Mouse (Mus musculus): Measurements from ENCODE around the gene Fam89b. TPM values are rescaled to one million over a fixed set of nuclear protein-coding genes. Genes with fewer than 3 reads are reported as not detected.

The Fam89b gene
- polyA plus RNA-seq, 1 experiment = 256 TPM

GRCm38 (mm10) chr19:5734325-5734724 is 4.9 kb upstream of the Fam89b start:
- peaks cover 16% of the 10 kb centered on the region for H3K4me1 ChIP-seq (ENCODE audit: control insufficient read depth, insufficient read depth, low read length)
- H3K36me3 ChIP-seq (ENCODE audit: control insufficient read depth, insufficient read depth, low read length) = no peaks in the 10 kb centered on the region
- H3K4me3 ChIP-seq (ENCODE audit: control insufficient read depth, low read depth, low read length) = no peak overlapping the region
- H3K27ac ChIP-seq (ENCODE audit: control insufficient read depth, insufficient read depth, low read depth, low read length) = no peak overlapping the region
- H3K27me3 ChIP-seq (ENCODE audit: control insufficient read depth, insufficient read depth, low read length) = no peaks in the 10 kb centered on the region
- TF ChIP-seq CTCF (IDR thresholded peaks at IDR 0.05; ENCODE audit: control insufficient read depth, insufficient read depth, insufficient replicate concordance, low read depth, low read length) = no peak
- TF ChIP-seq POLR2A (IDR thresholded peaks at IDR 0.05; ENCODE audit: control insufficient read depth, low read depth, low read length) = no peak

- no peaks in the 10 kb centered on the region for H3K36me3 ChIP-seq (ENCODE audit: control insufficient read depth, insufficient read depth, low read length)
- peaks cover 37% of the 10 kb centered on the region for H3K4me1 ChIP-seq (ENCODE audit: control insufficient read depth, insufficient read depth, low read length)
- H3K4me3 ChIP-seq (ENCODE audit: control insufficient read depth, low read depth, low read length) = peak overlapping the region; percentile 91
- H3K27ac ChIP-seq (ENCODE audit: control insufficient read depth, insufficient read depth, low read depth, low read length) = peak overlapping the region; percentile 45
- TF ChIP-seq POLR2A (IDR thresholded peaks at IDR 0.05; ENCODE audit: control insufficient read depth, low read depth, low read length) (peak; percentile 87), CTCF (IDR thresholded peaks at IDR 0.05; ENCODE audit: control insufficient read depth, insufficient read depth, insufficient replicate concordance, low read depth, low read length) (no peak)
- no peaks in the 10 kb centered on the region for H3K27me3 ChIP-seq (ENCODE audit: control insufficient read depth, insufficient read depth, low read length)
These were observed 2.0 kb upstream of the Fam89b start for GRCm38 (mm10) chr19:5731264-5731978.

- Histone ChIP-seq H3K27me3 (ENCODE audit: control insufficient read depth, insufficient read depth, low read length) (no peaks in the 10 kb centered on the region), H3K27ac (ENCODE audit: control insufficient read depth, insufficient read depth, low read depth, low read length) (no peak overlapping the region), H3K36me3 (ENCODE audit: control insufficient read depth, insufficient read depth, low read length) (no peaks in the 10 kb centered on the region), H3K4me3 (ENCODE audit: control insufficient read depth, low read depth, low read length) (peak overlapping the region; percentile 91), H3K4me1 (ENCODE audit: control insufficient read depth, insufficient read depth, low read length) (peaks cover 40% of the 10 kb centered on the region)
- TF ChIP-seq POLR2A (IDR thresholded peaks at IDR 0.05; ENCODE audit: control insufficient read depth, low read depth, low read length) (no peak), CTCF (IDR thresholded peaks at IDR 0.05; ENCODE audit: control insufficient read depth, insufficient read depth, insufficient replicate concordance, low read depth, low read length) (no peak)
These were observed 1.1 kb upstream of the Fam89b start for GRCm38 (mm10) chr19:5730314-5731186.

- TF ChIP-seq CTCF (IDR thresholded peaks at IDR 0.05; ENCODE audit: control insufficient read depth, insufficient read depth, insufficient replicate concordance, low read depth, low read length) (no peak), POLR2A (IDR thresholded peaks at IDR 0.05; ENCODE audit: control insufficient read depth, low read depth, low read length) (no peak)
- H3K27me3 ChIP-seq (ENCODE audit: control insufficient read depth, insufficient read depth, low read length) = no peaks in the 10 kb centered on the region
- peak overlapping the region; percentile 91 for H3K4me3 ChIP-seq (ENCODE audit: control insufficient read depth, low read depth, low read length)
- peaks cover 48% of the 10 kb centered on the region for H3K4me1 ChIP-seq (ENCODE audit: control insufficient read depth, insufficient read depth, low read length)
- no peaks in the 10 kb centered on the region for H3K36me3 ChIP-seq (ENCODE audit: control insufficient read depth, insufficient read depth, low read length)
- H3K27ac ChIP-seq (ENCODE audit: control insufficient read depth, insufficient read depth, low read depth, low read length) = peak overlapping the region; percentile 61
These were observed 616 bp downstream of the Fam89b start for GRCm38 (mm10) chr19:5728631-5729443.

- H3K27ac ChIP-seq (ENCODE audit: control insufficient read depth, insufficient read depth, low read depth, low read length) = peak overlapping the region; percentile 51; the same call in 1 of the 2 replicates
- TF ChIP-seq CTCF (IDR thresholded peaks at IDR 0.05; ENCODE audit: control insufficient read depth, insufficient read depth, insufficient replicate concordance, low read depth, low read length) = peak; percentile 93
- no peak for TF ChIP-seq POLR2A (IDR thresholded peaks at IDR 0.05; ENCODE audit: control insufficient read depth, low read depth, low read length)
- H3K27me3 ChIP-seq (ENCODE audit: control insufficient read depth, insufficient read depth, low read length) = no peaks in the 10 kb centered on the region
- H3K36me3 ChIP-seq (ENCODE audit: control insufficient read depth, insufficient read depth, low read length) = no peaks in the 10 kb centered on the region
- H3K4me3 ChIP-seq (ENCODE audit: control insufficient read depth, low read depth, low read length) = peak overlapping the region; percentile 91
- peaks cover 48% of the 10 kb centered on the region for H3K4me1 ChIP-seq (ENCODE audit: control insufficient read depth, insufficient read depth, low read length)
These were observed 1.8 kb downstream of the Fam89b start for GRCm38 (mm10) chr19:5727701-5728100.

- no peaks in the 10 kb centered on the region for H3K27me3 ChIP-seq (ENCODE audit: control insufficient read depth, insufficient read depth, low read length)
- peak overlapping the region; percentile 91 for H3K4me3 ChIP-seq (ENCODE audit: control insufficient read depth, low read depth, low read length)
- H3K27ac ChIP-seq (ENCODE audit: control insufficient read depth, insufficient read depth, low read depth, low read length) = peak overlapping the region; percentile 2; the same call in 1 of the 2 replicates
- H3K4me1 ChIP-seq (ENCODE audit: control insufficient read depth, insufficient read depth, low read length) = peaks cover 48% of the 10 kb centered on the region
- no peaks in the 10 kb centered on the region for H3K36me3 ChIP-seq (ENCODE audit: control insufficient read depth, insufficient read depth, low read length)
- TF ChIP-seq POLR2A (IDR thresholded peaks at IDR 0.05; ENCODE audit: control insufficient read depth, low read depth, low read length) (no peak), CTCF (IDR thresholded peaks at IDR 0.05; ENCODE audit: control insufficient read depth, insufficient read depth, insufficient replicate concordance, low read depth, low read length) (no peak)
These were observed 2.4 kb downstream of the Fam89b start for GRCm38 (mm10) chr19:5726961-5727578.
